Mouse (Mus musculus) lung, postnatal 4 days (tissue): ENCODE data around the gene Aoc2.
A peak's percentile ranks its signal among the peaks of the same experiment; 100 is the strongest.

Experiments
- DNase-seq, 2 experiments: peaks; one replicate each; pipeline ENCODE4 v3.0.0; 2021

Gene Aoc2

DNA sequence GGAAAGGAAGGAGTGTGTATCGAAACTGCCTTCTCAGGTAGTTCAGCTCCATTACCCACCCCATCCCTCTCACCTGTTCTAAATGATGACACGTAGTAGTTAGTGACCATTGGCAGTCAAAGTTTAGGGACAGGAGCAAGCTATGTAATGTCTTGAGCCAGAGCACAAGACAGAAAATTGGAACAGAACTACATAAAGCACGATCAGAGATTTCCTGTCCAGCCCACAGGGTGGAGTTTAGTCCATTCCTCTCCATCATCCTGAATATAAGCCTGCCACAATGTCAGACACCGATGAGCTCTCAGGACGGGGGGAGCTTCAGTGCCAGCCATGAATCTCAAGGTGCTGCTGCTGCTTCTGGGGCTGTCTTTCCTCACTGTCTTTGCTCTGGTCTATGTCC lies at the start of gene Aoc2:
Gene Aoc2 (plus strand): TSS at position 301 of the 400 bp plus-strand sequence.
- no peak for DNase-seq

GRCm38 (mm10) chr11:101275309-101275708 lies 49.6 kb upstream of the Aoc2 start:
- DNase-seq = no peak

- peak; percentile 22 to 56 for DNase-seq
Observed at GRCm38 (mm10) chr11:101276319-101277070, 48.4 kb upstream of the Aoc2 start.

DNA sequence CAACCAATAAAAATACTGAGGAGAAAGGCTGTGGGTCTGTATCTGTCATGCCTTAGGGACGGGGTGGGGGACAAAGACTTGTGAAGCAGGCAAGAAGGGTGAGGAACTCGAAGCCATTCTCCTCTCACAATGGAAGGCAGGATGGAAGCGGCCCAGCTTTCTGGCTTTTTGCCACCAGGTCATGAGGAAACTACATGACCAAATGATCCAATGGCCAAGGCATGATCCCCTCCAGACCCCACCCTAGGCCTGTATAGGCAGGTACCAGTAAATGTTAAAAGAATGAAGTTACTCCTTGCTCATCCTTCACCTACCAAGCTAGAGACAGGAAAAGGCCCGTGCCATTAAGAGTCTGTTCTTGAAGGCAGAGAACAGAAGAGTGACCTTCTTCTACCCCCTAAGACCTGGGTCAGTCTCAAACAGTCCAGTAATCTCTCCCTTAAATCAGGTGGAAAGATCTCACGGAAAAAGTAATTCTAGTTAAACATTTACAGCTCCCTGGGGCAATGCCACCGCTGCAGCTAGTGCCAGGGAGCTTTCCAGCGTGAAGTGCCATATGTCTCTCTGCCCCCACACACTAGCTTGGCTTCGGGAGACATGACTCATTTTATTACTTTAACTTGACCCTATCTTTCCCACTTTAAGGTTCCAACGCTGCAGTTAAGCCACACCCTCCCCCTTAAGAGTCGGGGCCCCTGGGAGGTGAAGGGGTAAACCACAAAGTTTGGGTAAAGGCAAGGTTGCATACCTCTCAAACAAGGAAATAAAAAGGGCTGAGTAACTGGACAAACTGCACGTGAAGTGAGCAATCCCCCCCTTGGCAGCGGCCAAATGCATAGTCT lies 47.3 kb upstream of the Aoc2 start:
- DNase-seq = peak; percentile 39 to 69

DNA sequence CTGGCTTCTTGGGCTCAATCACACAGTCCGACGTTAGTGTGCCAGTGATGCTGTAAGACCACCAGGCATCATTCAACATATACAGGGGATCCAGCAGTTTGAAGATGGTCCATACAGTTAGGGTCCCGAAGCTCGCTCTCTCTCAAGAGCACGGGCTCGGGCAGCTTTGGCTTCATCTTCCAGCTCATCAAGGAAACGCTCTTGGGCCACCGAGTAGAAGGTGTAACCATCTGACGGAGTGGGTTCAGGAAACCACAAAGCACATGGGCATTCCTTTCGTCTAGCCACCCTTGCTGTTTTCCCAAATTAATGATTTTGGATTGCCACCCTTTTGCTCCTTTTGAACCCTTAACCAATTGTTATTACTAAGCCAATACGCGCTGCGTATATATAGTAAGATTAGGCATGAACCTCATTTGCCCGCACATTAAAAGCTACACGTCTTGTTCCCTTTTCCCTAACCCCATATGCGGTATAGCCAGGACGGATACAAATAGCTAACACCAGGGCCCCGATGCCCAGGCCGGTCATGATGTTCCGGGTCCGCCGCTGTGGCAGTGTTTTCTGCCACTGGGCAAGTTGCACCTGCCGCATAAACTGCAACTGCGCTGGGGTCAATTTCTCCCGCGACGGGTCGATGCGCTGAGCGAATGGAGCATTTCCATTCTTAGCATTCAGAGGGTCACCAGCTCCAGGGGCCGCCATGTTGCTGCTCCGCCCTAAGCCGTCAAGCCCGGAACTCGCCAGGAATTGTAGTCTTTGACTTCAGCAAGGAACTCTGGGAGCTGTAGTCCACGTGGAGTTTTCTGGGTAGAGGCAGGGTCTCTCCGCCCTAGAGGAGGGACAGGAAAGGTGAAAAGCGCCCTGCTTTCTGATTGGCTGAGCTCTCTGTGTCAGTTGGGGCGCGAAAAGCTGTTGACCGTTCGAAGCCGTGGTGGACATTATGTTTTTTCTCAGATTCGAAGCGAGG lies 46.4 kb upstream of the Aoc2 start, which contains the start of the genes Cntd1 and Coa3:
Gene Cntd1 (plus strand): TSS at position 790 of the 970 bp plus-strand sequence.
Gene Coa3 (minus strand): TSS at position 892 of the 970 bp plus-strand sequence.
- peak; percentile 87 to 88 for DNase-seq

- DNase-seq = no peak
Observed at GRCm38 (mm10) chr11:101279193-101279569, 45.7 kb upstream of the Aoc2 start.

DNA sequence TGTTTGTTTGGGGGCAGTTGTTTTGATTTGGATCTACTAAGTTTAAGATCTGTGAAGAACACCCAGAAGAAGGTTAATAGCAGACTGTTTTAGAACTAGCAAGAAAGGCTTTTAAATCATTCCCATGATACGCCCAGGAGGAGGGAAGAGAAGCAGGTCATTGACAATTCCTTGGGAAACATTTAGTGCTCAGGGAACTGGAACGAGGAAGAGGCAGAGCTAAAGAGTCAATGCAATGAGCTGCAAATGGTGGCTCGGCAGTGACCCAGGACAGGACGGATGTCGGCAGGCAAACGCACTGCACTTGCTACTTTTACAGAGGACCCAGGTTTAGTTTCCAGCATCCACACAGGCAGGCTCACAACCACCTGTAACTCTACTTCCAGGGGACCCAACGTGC lies 44.0 kb upstream of the Aoc2 start:
- no peak for DNase-seq

- DNase-seq = no peak
Observed at GRCm38 (mm10) chr11:101282896-101283295, 42.0 kb upstream of the Aoc2 start.

GRCm38 (mm10) chr11:101283805-101284204 lies 41.1 kb upstream of the Aoc2 start:
- DNase-seq = no peak

DNA sequence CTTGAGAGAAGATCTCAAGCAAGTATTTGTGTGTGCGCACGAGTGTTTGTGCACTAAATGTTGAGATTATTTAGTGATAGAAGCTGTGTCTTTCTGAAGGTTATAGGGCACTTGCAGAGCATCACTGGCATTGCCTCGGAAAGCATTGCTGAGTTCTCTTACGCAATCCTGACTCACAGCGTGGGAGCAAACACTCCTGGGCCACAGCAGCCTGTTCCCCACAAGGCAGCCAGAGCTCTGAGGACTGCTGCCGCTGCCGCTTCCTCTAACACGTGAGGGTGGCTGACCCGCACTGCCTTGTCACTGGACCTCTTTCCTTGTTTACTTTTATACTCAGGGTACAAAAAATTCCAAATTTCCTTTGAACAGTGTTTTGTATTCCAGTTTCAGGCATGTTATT lies 37.6 kb upstream of the Aoc2 start:
- peak; percentile 49 to 64 for DNase-seq

DNA sequence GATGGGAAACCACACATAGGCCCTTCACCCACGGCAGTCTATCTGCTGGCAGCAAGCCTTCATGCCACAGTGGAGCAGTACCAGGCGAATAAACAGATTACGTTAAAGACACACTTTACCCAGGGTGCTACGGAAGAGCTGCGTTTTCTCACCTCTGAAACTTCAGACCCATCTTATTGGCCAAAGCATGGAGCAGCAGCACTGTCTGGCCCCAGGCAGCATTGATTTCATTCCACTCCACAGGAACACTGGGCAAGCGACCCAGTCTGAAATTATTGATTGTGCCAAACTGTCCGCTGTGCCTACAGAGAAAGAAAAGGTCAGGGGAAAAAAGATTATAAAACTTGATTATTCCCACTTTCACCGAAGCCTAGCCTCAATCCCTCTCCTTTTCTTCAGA lies 33.6 kb upstream of the Aoc2 start:
- no peak for DNase-seq

- no peak for DNase-seq
Observed at GRCm38 (mm10) chr11:101295191-101295590, 29.7 kb upstream of the Aoc2 start.

DNA sequence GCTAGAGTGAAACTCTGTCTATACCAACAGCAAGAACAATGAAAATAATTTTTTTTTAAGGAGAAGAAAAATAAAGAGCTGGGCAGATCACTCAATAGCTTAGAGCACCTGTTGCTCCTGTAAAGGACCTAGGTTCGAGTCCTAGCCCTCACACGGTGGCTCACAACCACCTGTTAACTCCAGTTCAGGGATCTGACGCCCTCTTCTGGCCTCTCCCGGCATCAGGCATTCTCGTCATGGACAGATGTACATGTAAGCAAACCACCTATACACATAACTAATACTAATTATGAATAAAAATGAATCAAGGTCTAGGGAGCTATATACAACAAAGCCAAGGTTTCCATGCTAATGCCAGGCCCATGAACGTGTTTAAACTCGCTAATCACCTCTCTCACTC lies 24.0 kb upstream of the Aoc2 start:
- no peak for DNase-seq

DNA sequence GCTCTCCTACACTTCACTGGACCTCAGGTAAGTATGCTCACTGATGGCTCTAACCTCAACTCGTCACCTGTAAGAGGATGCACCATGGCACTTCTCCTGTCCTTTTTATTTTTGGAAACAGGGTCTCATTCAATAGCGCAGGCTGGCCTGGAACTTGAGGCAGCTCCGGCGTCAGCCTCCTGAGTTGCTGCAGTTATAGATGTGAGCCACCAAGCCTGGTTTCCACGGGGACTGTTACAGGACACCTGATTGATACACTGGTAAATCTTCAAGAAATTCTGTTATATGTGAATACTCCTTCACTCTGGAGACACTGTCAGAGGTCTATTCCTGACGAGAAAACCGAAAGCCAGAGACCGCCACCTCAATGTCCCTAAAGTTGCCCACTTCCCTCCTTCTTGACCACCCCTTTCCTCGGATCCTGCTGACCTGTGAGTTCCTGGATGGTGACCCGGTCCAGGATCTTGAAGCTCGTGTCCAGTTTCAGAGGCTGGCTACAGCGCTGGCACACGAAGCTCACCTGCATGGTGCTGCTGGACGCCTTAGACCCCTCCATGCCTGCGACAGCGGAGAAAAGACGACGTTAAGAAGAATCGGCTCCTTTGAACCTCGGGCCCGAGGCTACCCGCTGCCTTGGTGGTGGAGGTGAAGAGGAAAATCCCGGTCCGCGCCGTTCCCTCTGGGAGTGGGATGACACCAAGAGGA lies 23.4 kb upstream of the Aoc2 start:
- DNase-seq = no peak

GRCm38 (mm10) chr11:101302004-101302798 lies 22.7 kb upstream of the Aoc2 start, which contains the start of gene Becn1:
Gene Becn1 (minus strand): TSS chr11:101302286.
- DNase-seq = peak; percentile 95 to 98

GRCm38 (mm10) chr11:101307744-101308143 lies 17.1 kb upstream of the Aoc2 start:
- DNase-seq = no peak

DNA sequence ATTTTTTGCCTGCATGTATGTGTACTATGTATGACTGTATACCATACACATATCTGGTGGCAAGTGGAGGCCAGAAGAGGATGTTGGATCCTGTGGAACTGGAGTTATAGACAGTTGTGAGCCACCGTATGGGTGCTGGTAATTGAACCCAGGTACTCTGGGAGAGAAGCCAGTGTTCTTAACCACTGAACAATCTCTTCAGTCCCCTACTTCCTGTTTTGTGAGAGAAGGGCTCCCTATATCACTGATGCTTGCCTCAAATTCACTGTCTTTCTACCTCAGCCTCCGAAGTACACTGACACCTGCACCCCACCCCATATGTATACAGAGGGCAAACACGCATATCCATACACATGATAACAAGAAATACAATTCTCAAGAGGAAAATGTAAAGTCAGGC lies 13.8 kb upstream of the Aoc2 start:
- DNase-seq = no peak

DNA sequence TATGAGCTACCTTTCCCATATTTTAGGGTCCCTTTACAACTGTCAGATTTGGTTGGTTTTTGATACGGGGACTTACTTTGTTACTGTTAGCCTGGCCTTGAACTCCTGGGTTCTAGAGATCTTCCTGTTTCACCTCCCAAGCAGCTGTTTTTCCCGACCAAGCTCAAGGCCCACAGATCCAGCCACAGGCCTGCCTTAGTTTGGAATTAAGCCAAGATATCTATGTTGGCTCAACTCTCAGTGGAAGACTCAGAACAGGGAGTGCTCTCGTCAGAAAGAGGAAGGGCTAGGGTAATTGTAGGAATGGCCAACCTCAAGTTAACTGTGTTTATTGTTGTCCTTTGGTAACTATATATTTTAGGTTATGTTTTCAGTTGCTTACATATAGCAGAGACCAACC lies 12.7 kb upstream of the Aoc2 start:
- no peak for DNase-seq

GRCm38 (mm10) chr11:101314567-101314966 lies 10.3 kb upstream of the Aoc2 start:
- no peak for DNase-seq

GRCm38 (mm10) chr11:101315082-101315650 lies 9.7 kb upstream of the Aoc2 start:
- no peak for DNase-seq
